Mouse (Mus musculus): Measurements from ENCODE around the gene Msh6.
"Not testable (repeated sequence)": the region's sequence is repeated elsewhere in the genome, so short reads cannot be mapped to it uniquely, and the experiment has no call there.

Gene Msh6

DNA sequence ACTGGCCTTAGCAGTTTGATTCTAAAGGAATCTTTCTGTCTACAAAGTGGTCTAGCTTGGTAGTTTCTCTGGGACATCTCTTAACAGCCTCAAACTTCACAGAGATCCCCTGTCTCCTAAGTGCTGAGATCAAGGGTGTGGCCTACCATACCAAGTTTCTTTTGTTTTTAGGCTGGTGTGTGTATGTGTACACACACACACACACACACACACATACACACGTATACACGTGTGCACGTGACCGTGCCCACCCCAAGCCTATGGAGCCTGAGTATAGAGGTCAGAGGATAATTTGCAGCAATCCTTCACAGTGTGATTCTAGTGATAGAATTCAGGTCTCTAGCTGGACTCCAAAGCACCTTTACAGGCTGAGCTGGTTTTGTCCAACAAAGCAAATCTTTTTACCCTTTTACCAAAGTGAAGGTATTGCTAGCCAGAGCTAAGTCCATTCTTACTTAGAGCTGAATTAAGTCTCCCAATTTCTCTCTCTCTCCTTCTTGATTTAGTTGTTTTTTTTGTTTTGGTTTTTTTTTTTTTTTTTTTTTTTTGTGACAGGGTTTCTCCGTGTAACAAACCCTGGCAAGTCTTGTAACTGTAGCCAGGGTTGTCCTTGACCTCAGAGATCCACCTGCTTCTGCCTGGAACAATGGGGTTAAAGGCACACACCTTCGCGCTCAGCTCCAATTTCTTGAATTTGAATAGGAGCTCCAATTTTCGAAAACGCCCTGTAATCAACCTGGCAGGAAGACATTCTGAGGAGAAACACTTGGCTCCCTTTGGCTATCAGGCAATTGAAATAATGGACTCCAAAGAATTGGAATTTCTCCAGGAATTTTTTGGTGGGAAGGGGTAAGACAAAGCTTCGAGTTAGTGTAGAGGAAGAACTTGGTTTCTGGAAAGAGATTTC is 1.3 kb upstream of the Msh6 start:
- CTCF ChIA-PET, result interaction anchor here (0.6 to 2.2 kb wide), 16 partner anchors 15 to 670 kb away, joined by 3 to 16 read pairs (median 6); partner anchors contain the start of gene Ppp1r21 (in 1 of the 4)
- POLR2A ChIA-PET, result interaction anchor here (0.5 to 6.2 kb wide), 271 partner anchors 8 to 1840 kb away, joined by 3 to 169 read pairs (median 5); partner anchors contain the start of genes Calm2 (in 3 of the 4), Kcnk12 (in 3 of the 4), Msh2 (in 3 of the 4) and Fbxo11 (in 2 of the 4)

GRCm38 (mm10) chr17:87975229-87975853 is 479 bp downstream of the Msh6 start:
- ChIA-PET POLR2A (interaction anchor here (0.6 to 6.2 kb wide), 139 partner anchors 8 to 693 kb away, joined by 3 to 169 read pairs (median 6); partner anchors contain the start of genes Calm2 (in 3 of the 4), Msh2 (in 3 of the 4), Fbxo11 (in 2 of the 4) and Foxn2 (in 2 of the 4)), CTCF (interaction anchor here in 2 of 4 experiments (0.8 to 1.8 kb wide), 2 partner anchors 97 to 98 kb away, joined by 3 to 4 read pairs; no protein-coding TSS in a partner anchor)

DNA sequence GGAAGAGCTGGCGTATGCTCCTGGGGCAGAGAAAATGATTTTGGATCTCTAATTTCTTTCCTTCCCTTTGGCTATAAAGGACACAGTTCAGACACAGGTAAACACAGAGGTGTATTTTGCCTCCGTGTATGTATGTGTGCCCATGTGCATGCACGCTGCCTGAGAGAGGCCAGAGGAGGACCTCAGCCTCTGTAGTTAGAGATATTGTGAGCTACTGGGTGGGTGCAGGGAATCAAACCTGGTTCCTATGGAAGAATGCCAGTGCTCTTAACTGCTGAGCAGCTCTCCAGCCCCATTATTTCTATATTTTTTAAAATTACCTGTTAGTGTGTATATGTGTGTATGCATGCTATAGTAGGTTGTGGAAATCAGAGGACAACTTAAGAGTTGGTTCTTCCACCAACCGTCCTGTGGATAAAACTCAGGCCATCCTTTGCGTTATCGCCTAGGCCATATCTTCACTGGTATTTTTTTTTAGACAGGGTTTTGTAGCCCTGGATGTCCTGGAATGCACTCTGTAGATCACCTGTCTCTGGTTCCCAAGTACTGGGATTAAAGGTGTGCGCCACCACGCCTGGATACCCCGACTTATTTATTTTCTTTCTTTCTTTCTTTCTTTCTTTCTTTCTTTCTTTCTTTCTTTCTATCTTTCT is 1.4 kb downstream of the Msh6 start:
- ChIA-PET CTCF (interaction anchor here in 1 of 4 experiments (1.8 kb wide), 1 partner anchor 98 kb away, joined by 4 read pairs; no protein-coding TSS in a partner anchor), POLR2A (interaction anchor here (0.6 to 6.2 kb wide), 45 partner anchors 7 to 571 kb away, joined by 3 to 169 read pairs (median 6); partner anchors contain the start of genes Fbxo11 (in 1 of the 4), Kcnk12 (in 1 of the 4) and Msh2 (in 1 of the 4))

DNA sequence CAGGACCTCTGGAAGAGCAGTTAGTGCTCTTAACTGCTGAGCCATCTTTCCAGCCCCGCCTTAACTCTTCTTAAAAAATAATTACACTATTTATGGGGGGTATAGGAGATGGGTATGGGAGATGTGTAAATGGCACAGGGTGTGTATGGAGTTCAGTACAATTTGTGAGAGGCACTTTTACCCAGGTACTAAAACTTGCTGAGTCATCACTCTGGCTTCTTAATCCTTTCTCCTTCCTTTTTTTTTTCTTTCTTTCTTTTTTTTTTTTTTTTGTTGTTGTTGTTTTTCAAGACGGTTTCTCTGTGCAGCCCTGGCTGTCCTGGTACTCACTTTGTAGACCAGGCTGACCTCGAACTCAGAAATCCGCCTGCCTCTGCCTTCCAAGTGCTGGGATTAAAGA is 2.1 kb downstream of the Msh6 start:
- CTCF ChIA-PET, result not testable (repeated sequence)
- POLR2A ChIA-PET, result interaction anchor here in 2 of 4 experiments (0.6 to 7.5 kb wide), 5 partner anchors 11 to 304 kb away, joined by 3 to 169 read pairs (median 27); partner anchors contain the start of gene Msh2 (in 1 of the 2)

DNA sequence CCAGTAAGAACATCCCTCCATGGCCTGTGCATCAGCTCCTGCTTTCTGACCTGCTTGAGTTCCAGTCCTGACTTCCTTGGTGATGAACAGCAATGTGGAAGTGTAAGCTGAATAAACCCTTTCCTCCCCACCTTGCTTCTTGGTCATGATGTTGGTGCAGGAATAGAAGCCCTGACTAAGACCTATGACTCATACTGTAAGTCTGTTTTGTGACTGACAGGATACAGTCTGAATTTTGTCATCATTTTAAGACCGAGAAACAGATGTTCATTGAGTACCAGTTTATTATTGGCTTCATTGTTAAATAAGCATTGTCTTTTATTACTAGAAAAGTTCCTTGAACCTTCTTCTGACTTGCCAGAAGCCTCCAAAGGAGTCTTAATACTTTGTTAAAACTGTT is 4.8 kb downstream of the Msh6 start:
- CTCF ChIA-PET, result not testable (repeated sequence)
- POLR2A ChIA-PET, result interaction anchor here in 2 of 4 experiments (0.7 to 7.5 kb wide), 8 partner anchors 8 to 306 kb away, joined by 3 to 82 read pairs (median 4); no protein-coding TSS in a partner anchor

GRCm38 (mm10) chr17:87982112-87982511 is 7.2 kb downstream of the Msh6 start:
- ChIA-PET CTCF (interaction anchor here in 1 of 4 experiments (0.7 to 1.4 kb wide), 2 partner anchors 141 to 269 kb away, joined by 3 to 4 read pairs; no protein-coding TSS in a partner anchor), POLR2A (interaction anchor here (0.6 to 12.0 kb wide), 10 partner anchors 8 to 459 kb away, joined by 3 to 131 read pairs (median 4); partner anchors contain the start of gene Msh6 (in 2 of the 4))

DNA sequence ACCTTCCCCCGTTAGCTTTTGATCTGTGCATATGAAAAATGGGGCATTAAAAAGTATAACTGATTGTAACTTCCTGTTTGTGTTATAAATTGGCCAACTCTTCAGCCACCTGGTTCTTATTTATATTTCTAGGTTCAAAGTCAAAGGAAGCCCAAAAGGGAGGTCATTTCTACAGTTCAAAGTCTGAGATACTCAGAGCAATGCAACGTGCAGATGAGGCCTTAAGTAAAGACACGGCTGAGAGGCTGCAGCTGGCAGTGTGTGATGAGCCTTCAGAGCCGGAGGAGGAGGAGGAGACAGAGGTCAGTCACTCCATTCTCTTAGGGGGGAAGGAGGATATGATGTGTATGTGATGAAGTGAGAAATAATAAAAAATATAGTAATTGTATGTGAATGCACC is 8.5 kb downstream of the Msh6 start:
- ChIA-PET CTCF (interaction anchor here in 1 of 4 experiments (0.6 kb wide), 1 partner anchor 510 kb away, joined by 4 read pairs; no protein-coding TSS in a partner anchor), POLR2A (interaction anchor here (0.7 to 12.0 kb wide), 13 partner anchors 9 to 613 kb away, joined by 3 to 131 read pairs (median 4); partner anchors contain the start of gene Msh6 (in 2 of the 4))

DNA sequence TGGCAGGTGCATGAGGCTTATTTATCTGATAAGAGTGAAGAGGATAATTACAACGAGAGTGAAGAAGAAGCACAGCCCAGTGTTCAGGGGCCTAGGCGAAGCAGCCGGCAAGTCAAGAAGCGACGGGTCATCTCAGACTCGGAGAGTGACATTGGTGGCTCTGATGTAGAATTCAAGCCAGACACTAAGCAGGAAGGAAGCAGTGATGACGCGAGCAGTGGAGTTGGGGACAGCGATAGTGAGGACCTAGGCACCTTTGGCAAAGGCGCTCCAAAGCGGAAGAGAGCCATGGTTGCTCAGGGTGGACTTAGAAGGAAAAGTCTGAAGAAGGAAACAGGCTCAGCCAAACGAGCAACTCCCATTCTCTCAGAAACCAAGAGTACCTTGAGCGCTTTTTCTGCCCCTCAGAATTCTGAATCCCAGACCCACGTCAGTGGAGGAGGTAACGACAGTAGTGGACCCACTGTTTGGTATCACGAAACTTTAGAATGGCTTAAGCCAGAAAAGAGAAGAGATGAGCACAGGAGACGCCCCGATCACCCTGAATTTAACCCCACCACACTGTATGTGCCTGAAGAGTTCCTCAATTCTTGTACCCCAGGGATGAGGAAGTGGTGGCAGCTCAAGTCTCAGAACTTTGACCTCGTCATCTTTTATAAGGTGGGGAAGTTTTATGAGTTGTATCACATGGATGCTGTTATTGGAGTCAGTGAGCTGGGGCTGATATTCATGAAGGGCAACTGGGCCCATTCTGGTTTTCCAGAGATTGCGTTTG is 9.8 kb downstream of the Msh6 start:
- ChIA-PET POLR2A (interaction anchor here in 3 of 4 experiments (0.6 to 12.0 kb wide), 5 partner anchors 7 to 21 kb away, joined by 3 to 131 read pairs (median 59); partner anchors contain the start of gene Msh6 (in 2 of the 3)), CTCF (no interaction called here)

DNA sequence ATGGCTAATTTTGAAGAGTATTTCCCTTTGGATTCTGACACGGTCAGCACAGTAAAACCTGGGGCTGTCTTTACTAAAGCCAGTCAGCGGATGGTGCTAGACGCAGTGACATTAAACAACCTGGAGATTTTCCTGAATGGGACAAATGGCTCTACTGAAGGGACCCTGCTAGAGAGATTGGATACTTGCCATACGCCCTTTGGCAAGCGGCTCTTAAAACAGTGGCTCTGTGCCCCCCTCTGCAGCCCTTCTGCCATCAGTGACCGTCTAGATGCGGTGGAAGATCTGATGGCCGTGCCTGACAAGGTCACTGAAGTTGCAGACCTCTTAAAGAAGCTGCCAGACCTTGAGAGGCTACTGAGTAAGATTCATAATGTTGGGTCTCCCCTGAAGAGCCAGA is 11.1 kb downstream of the Msh6 start:
- ChIA-PET POLR2A (interaction anchor here in 3 of 4 experiments (1.2 to 12.0 kb wide), 8 partner anchors 9 to 81 kb away, joined by 3 to 169 read pairs (median 5); partner anchors contain the start of gene Msh6 (in 2 of the 3)), CTCF (no interaction called here)

DNA sequence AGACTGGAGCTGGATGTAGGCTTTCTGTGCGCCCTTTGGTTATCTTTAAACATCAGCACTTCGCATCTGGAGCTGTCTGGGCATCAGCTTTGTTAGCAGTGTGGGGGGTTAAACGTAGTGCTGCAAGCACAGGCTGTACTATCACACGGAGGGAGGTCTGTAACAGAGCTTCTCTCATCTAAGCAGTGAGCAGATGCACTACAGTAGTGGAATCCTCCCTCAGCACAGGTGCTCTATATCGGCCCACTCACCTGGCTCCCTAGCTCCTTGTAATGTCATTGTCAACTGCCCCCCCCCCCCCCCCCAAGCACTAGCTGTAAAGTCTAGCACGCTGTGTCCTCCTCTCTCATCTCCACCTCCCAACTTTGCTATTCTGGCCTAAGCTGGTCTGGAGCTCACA is 12.6 kb downstream of the Msh6 start:
- POLR2A ChIA-PET, result interaction anchor here (0.6 to 12.0 kb wide), 31 partner anchors 8 to 1844 kb away, joined by 3 to 169 read pairs (median 4); partner anchors contain the start of genes Msh6 (in 3 of the 4), Kcnk12 (in 1 of the 4) and Msh2 (in 1 of the 4)
- CTCF ChIA-PET, result interaction anchor here in 1 of 4 experiments (0.5 kb wide), 1 partner anchor 13 kb away, joined by 5 read pairs; no protein-coding TSS in a partner anchor

DNA sequence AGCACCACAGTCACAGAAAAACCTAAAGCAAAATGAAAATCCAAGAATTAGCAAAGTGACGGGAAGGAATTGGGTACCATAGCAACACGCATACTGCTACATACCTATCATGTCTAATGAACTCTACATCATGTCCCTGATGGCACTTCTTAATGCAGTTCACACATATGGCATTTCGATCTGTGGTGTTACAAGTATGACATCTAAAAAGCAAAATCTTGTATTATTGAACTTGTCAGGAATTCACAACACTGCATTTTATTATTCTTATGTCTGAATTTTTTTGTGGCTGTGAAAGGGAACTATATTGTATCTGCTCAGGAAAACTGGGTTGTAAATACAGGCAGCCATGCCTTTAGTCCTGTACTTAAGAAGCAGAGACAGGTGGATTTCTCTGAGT is 17.3 kb downstream of the Msh6 start:
- ChIA-PET CTCF (interaction anchor here in 1 of 4 experiments (1.4 kb wide), 1 partner anchor 114 kb away, joined by 4 read pairs; no protein-coding TSS in a partner anchor), POLR2A (interaction anchor here (0.7 to 12.0 kb wide), 18 partner anchors 8 to 369 kb away, joined by 3 to 169 read pairs (median 4); partner anchors contain the start of gene Msh6 (in 2 of the 4))

DNA sequence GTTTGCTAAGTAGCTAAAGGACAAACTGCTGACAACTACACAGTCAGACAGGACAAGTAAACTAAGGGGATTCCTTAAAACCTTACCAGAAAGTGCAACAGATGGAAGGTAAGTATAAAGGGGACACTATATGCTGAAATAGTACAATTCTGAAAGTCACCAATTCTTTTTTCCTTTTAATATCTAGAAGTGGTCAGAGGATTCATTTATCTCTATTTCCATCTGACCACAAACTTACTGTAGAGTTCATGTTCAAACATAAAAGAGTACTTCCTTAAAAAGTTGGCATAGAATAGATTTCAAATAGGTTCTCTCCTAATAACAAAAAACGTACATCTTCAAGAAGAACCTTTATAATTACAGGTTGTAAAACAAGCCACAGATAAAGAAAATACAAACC is 18.5 kb downstream of the Msh6 start:
- ChIA-PET POLR2A (interaction anchor here in 3 of 4 experiments (0.6 to 12.0 kb wide), 8 partner anchors 13 to 621 kb away, joined by 3 to 169 read pairs (median 6); partner anchors contain the start of gene Msh6 (in 2 of the 3)), CTCF (no interaction called here)

- POLR2A ChIA-PET, result interaction anchor here (0.6 to 2.8 kb wide), 11 partner anchors 8 to 545 kb away, joined by 3 to 12 read pairs (median 4); partner anchors contain the start of gene Msh6 (in 1 of the 4)
- CTCF ChIA-PET, result no interaction called here
These were observed 22.9 kb downstream of the Msh6 start for GRCm38 (mm10) chr17:87997808-87998207.

DNA sequence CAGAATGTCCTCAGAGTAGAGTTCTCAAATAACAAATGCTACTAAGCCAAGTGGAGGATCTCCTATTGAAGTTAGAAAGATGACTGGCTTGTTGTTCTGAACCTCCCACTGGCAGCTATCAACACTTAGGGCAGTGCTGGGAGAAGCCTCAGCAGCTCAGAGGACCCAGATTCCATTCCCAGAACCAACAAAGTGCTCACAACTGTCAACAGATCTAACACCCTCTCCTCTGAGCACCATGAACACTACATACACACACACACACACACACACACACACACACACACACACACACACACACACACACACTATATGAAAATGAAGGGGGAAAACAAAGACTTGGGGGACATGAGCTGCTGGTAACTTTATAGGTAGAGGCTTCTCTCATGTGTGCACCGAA is 30.0 kb downstream of the Msh6 start:
- CTCF ChIA-PET, result no interaction called here
- POLR2A ChIA-PET, result interaction anchor here in 3 of 4 experiments (0.7 to 1.6 kb wide), 5 partner anchors 9 to 31 kb away, joined by 3 to 4 read pairs (median 3); no protein-coding TSS in a partner anchor

DNA sequence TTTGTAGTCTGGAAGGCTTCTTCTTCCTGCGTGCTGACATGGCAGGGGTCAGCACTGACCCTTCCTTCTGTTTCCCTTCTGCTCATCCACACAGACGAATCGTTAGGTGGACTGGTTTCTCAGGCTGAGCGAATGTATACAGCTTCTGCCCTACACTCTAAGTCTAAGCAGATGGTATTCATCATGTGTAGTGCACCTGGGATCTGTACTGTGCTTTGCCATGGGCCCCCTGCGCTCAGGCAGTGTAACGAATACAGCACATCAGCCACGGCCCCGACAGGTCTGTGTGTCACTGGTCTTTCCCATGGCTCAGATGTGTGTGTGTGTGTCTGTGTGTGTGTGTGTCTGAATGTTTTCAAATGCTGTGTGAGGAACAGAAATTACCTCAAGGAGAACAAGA is 32.1 kb downstream of the Msh6 start:
- ChIA-PET POLR2A (interaction anchor here (0.5 to 1.7 kb wide), 7 partner anchors 14 to 286 kb away, joined by 3 to 5 read pairs (median 3); no protein-coding TSS in a partner anchor), CTCF (interaction anchor here in 1 of 4 experiments (0.6 kb wide), 1 partner anchor 85 kb away, joined by 6 read pairs; no protein-coding TSS in a partner anchor)

DNA sequence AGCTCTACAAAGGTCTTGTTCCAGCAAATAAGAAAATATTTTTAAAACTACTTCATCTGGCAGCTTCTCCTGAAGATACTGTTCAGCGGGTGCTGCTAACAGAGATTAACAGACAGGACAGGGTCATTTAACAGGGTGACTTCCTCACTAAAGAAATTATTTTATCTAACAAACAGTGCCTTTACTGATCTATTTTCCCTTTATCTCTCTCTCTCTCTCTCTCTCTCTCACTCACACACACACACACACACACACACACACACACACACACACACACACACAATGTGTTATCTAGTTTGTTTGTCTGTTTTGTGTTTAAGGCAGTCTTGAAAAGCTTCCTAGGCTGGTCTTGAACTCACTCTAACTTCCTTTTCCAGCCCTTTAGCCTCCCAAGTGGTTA is 39.6 kb downstream of the Msh6 start:
- ChIA-PET CTCF (interaction anchor here in 1 of 4 experiments (0.6 kb wide), 1 partner anchor 68 kb away, joined by 3 read pairs; no protein-coding TSS in a partner anchor), POLR2A (interaction anchor here (0.7 to 1.6 kb wide), 11 partner anchors 10 to 127 kb away, joined by 3 to 7 read pairs (median 4); partner anchors contain the start of gene Msh6 (in 3 of the 4))

All from embryonic stem cell, embryonic (primary cell).